Mouse (Mus musculus) adrenal gland (tissue): ENCODE data around the gene Recql5.

ENCODE experiments used
- intact Hi-C: fragments of 180-260 bp; cut with DNase I; formaldehyde crosslinking; loops from one replicate; pipeline ENCODE4 v1.15.1; 2025

The Recql5 gene

DNA sequence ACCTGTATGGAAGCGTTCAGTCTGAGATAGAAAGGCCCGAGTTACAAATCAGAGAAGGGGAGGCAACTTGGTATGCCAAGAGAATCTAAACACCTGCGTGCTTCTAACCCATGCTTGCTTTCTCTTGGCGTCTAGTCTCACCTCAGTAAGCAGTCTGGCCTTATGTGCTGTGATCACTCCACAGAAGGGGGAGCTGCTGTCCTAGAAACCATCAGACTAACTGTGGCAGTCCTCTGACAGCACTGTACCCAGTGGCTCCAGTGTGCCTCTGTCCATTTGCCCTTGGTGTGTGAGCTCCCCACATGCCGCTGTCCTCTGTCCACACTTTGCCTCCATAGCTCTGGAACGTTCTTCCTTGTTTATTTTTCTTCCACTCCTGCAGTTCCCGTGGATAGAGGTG lies 8.7 kb upstream of the Recql5 start:
- intact Hi-C loops, result no loop called here

DNA sequence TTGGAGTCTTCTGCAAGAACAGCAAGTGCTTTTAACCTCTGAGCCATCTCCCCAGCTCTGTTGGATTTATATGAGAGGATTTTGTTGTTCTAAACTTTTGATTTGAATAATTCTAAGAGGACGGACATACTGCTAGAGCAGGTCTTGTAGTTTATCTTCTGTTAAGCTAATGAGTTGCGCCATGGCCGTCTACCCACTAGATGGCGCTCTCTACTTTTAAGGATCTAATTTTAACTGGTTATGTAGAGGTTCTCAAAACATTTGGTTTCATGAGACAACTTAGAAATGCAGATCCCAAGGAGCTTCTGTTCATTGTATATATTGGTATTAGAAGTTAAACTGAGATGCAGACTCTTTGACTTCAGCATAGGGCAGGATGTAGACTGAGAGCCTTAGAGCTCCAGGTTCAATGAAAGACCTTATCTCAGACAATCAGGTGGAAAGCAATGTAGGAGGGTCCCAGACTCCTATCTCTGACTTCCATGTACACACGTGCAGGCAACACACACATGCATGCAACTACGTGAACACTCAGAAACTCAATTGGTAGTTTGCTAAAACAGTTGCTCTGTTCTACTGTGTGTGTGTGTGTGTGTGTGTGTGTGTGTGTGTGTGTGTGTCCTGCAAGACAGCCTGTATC lies 6.5 kb upstream of the Recql5 start:
- intact Hi-C loops, result loop anchor here (1.0 to 10.0 kb wide), 2 partner anchors 59 to 185 kb away; partner anchors contain the start of gene Trim47

DNA sequence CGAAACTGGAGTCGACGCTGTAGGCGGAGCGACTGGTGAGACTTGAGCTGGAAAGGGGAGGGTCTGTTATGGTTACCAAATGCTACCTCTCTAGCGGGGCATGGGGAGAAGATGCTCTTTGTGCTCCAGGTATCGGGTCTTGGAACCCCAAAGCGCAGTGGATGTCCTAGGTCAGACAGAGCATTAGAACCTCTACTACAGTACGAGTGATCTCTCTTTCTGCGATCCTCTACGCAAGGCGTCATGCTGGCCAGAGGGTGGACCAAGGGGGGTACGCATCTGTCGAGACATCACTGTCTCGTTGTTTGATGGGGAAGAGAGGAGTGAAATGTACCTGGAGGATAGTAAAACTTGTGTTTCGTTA lies 452 bp upstream of the Recql5 start:
- intact Hi-C loops, result loop anchor here (10.0 kb wide), 1 partner anchor 191 kb away; the partner anchor contains the start of gene Trim47

GRCm38 (mm10) chr11:115931235-115931634 lies 2.0 kb downstream of the Recql5 start:
- intact Hi-C loops, result loop anchor here (10.0 kb wide), 1 partner anchor 194 kb away; the partner anchor contains the start of gene Trim47

DNA sequence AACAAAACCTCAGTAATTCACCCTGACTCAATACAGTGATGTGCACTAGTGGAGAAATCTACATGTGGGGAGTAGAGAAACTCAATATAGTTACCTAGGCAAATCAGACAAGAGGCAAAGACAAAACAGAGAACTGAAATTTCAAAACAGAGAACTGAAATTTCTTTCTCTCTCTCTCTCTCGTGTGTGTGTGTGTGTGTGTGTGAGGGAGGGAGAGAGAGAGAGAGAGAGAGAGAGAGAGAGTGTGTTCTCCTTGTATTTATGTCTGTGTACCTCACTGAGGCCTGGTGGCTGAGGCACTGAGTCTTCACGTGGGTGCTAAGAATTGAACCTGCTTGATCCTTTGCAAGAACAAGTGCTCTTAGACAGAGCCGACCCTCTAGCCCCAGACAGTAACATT lies 3.5 kb downstream of the Recql5 start:
- intact Hi-C loops, result loop anchor here (10.0 kb wide), 1 partner anchor 195 kb away; the partner anchor contains the start of gene Trim47

GRCm38 (mm10) chr11:115929031-115929430 lies 4.2 kb downstream of the Recql5 start:
- intact Hi-C loops, result no loop called here

- intact Hi-C loops, result no loop called here
Observed at GRCm38 (mm10) chr11:115921986-115922385, 11.3 kb downstream of the Recql5 start.

DNA sequence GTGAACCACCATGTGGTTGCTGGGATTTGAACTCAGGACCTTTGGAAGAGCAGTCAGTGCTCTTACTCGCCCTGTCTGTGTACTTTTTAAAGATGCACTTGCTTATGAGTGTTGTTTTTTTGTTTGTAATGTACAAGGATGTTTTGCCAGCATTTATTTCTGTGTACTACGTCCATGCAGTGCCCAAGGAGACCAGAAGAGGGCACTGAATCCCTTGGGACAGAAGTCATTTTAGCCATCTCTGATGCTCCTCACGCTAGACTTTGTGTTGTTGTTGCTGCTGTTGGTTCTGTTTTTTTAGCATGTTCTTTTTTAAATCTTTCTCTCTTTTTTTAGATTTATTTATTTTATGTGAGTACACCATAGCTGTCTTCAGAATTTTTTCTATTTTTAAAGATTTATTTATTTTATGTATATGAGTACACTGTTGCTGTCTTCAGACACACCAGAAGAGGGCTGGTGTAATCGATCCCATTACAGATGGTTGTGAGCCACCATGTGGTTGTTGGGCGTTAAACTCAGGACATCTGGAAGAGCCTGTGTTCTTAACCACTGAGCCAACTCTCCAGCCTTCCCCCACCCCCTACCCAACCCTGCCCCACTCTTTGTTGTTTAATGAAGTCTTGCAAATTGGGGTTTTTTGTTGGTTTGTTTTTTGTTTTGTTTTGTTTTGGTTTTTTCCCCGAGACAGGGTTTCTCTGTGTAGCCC lies 13.0 kb downstream of the Recql5 start:
- intact Hi-C loops, result no loop called here

DNA sequence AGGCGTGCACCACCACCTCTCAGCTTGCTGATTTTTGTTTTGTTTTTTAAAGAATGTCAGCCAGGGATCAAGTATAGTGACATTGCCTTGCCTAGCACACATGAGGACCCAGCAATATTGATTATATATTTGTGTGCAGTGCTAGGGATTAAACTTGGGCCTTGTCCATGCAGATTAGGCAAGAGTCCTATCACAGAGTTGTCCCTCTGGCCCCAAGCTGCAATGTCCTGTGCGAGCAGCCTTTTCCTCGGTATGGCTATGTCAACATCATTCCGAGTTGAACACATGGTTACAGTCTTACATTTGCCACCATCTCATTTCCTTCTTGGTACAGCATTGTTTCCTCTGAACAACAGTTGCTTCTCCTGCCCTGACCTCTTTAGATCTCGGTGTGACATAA lies 14.2 kb downstream of the Recql5 start:
- intact Hi-C loops, result no loop called here

GRCm38 (mm10) chr11:115918637-115919036 lies 14.6 kb downstream of the Recql5 start:
- intact Hi-C loops, result no loop called here

- intact Hi-C loops, result no loop called here
Observed at GRCm38 (mm10) chr11:115916579-115916978, 16.7 kb downstream of the Recql5 start.

DNA sequence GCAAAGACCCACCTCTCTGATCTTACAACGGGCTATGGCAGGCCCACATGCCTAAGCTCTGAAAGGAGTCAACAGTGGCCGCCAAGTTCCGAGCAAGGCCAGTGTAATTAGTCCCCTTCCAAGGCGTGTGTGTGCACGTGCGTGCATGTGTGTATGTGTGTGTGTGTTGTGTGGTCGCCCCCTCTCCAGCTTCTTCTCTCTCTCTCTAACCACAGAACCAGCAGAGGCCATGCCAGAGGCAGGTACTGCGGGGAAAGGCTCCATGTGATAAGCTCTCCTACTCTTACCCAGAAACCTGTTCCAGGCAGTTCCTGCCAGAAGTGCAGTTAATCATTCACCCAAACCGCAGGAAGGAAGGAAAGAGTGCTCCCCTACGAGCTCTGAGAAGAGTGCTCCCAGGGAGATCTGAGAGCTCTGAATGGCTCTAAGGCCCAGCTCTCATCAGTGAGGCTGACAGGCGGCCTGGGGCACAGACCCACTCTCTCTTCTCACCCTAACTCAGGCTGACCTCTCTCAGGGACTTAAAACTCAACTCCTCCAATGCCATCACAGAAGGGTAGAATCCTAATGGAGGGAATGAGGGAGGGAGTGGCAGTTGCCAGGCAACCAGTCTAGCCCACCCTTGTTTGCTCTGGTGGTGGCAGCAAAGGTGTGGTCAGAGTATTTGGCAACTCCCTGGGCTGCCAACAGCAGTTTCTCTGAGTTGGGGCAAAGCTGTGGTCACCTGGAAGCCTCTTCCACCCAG lies 21.5 kb downstream of the Recql5 start, which contains the start of gene Smim6:
Gene Smim6, plus strand, starts transcription at position 386 of the 745 bp plus-strand sequence.
- intact Hi-C loops, result no loop called here

DNA sequence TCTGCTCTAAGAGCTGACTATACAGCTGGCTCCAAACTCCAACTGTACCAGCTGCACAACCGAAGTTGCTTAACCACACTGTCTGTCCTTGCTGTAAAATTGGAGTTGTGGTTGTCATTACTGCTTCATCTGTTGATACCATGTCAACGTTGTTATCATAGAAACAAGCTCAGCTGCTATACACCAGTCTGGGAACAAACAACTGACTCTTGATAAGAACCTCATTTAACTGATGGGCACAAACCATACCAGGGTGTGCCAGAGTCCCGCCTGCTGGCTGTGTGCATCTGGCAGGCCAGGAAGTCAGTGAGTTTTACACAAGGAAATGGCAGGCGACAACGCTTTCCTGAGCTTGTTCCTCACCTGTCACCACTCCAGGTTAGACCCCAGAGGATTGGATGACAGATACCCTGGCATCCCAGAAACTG lies 22.1 kb downstream of the Recql5 start:
- intact Hi-C loops, result no loop called here

DNA sequence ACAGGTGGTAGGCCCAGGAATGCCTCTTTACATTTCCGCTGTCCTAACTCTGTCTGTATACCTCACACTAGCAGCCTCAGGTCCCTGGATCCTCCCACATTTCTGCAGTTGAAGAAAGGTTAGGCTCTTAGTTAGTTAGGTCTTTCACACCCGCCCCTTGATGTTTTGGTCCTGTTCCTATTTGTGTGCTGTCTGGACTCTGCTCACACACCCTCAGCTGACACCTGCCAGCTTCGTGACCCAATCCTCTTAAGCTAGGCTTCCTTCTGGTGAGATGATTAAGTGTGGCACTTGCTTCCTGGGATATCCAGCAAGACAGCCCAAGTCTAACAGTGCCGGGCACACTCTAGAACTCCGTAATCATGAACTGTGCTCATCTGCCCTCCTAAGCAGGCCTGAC lies 26.8 kb downstream of the Recql5 start:
- intact Hi-C loops, result no loop called here

- intact Hi-C loops, result no loop called here
Observed at GRCm38 (mm10) chr11:115906116-115906515, 27.2 kb downstream of the Recql5 start.

DNA sequence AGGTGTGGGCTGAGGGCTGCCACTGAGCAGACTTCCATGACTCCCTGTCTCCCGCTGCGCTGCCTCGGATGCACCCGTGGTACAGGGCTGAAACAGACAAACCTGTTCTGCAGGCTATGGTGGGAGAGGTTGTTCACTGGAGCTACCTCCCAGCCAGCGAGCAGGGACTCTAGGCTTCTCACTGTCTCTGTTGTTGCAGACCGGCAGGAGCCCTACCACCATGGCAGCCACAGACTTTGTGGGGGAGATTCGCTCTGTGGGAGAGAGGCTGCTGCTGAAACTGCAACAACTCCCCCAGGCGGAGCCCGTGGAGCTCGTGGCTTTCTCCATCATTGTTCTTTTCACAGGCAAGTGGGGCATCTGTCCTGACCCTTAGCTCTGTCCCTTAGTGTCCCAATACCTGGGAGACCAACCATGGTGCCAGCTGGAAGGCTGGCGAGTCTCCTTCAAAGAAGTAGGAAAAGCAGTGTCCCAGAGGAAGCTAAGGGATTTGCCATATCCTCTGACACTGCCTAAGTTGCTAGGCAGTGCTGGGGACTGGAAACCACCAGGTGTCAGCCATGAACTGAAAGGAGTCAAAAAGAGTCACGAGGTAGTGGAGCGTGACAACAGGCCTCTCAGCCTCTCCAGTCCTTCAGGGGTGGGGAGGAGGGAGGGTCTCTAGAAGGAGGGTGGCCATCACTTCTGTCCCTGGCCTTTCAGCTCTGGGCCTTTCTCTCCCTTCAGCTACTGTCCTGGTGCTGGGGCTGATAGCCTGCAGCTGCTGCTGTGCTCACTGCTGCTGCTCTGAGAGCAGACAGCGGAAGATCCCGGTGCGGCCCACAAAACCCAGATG lies 28.1 kb downstream of the Recql5 start:
- intact Hi-C loops, result no loop called here

- intact Hi-C loops, result no loop called here
Observed at GRCm38 (mm10) chr11:115904231-115904955, 28.9 kb downstream of the Recql5 start.

GRCm38 (mm10) chr11:115903384-115904230 lies 29.7 kb downstream of the Recql5 start:
- intact Hi-C loops, result no loop called here

DNA sequence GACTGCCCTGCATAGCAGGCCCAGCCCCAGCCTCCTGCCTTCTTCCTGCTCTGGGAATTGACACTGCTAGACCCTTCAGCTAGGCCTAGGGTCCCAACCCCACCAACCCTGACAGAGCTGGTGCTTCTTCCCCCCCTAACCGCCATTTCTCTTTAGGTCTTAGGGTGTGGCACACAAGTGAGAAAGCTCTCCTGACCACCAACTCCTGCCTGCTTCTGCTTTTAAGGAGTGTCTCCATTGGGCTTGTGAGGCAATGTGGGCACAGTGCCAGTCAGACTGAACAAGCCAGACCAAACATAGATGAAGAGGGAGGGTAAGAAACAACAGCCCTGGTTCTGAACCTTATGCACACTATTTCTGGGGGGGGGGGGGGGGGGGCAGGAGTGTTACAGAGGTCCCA lies 30.4 kb downstream of the Recql5 start:
- intact Hi-C loops, result no loop called here
